Mouse (Mus musculus) mouse embryonic stem cell (cell line): ENCODE results near the gene Cd300lf.

Source experiments
- in situ Hi-C, 2 experiments: fragments of 300-500 bp; cut with MboI; formaldehyde crosslinking; loops; 1 replicate in 1 of 2; 3 replicates in 1 of 2; pipeline ENCODE4 v1.14.3; 2019 to 2020; ENCODE audit warnings: low sequenced_read_pairs in 2 of 2, low pct_unique_long_range_greater_than_20kb in 1 of 2, mixed read lengths in 1 of 2; ENCODE audit not compliant: unreplicated experiment in 1 of 2

The Cd300lf gene

GRCm38 (mm10) chr11:115092140-115092539, 41.7 kb downstream of the Cd300lf start:
- in situ Hi-C loops, result loop anchor here (5.0 to 10.0 kb wide), 3 partner anchors 63 to 183 kb away; partner anchors contain the start of gene Fdxr (in 1 of the 2)

GRCm38 (mm10) chr11:115091362-115091901, 42.4 kb downstream of the Cd300lf start, which contains the start of gene Rab37:
TSS of gene Rab37 (plus strand) at chr11:115091431.
- in situ Hi-C loops, result loop anchor here (5.0 to 10.0 kb wide), 3 partner anchors 63 to 183 kb away; partner anchors contain the start of gene Fdxr (in 1 of the 2)

- in situ Hi-C loops, result loop anchor here (5.0 to 10.0 kb wide), 3 partner anchors 65 to 185 kb away; partner anchors contain the start of gene Fdxr (in 1 of the 2)
These were observed 43.9 kb downstream of the Cd300lf start for GRCm38 (mm10) chr11:115089853-115090252.

GRCm38 (mm10) chr11:115086213-115086612, 47.6 kb downstream of the Cd300lf start:
- in situ Hi-C loops, result no loop called here

- in situ Hi-C loops, result no loop called here
These were observed 48.7 kb downstream of the Cd300lf start for GRCm38 (mm10) chr11:115085064-115085463.

GRCm38 (mm10) chr11:115084595-115084994, 49.2 kb downstream of the Cd300lf start:
- in situ Hi-C loops, result no loop called here

GRCm38 (mm10) chr11:115083376-115084139, 50.2 kb downstream of the Cd300lf start:
- in situ Hi-C loops, result no loop called here

GRCm38 (mm10) chr11:115082196-115082595, 51.6 kb downstream of the Cd300lf start:
- in situ Hi-C loops, result no loop called here

GRCm38 (mm10) chr11:115081373-115081772, 52.4 kb downstream of the Cd300lf start:
- in situ Hi-C loops, result no loop called here

- in situ Hi-C loops, result no loop called here
These were observed 52.9 kb downstream of the Cd300lf start for GRCm38 (mm10) chr11:115080886-115081285.

- in situ Hi-C loops, result no loop called here
These were observed 55.1 kb downstream of the Cd300lf start for GRCm38 (mm10) chr11:115078680-115079079.

- in situ Hi-C loops, result no loop called here
These were observed 56.4 kb downstream of the Cd300lf start for GRCm38 (mm10) chr11:115077436-115077835.

GRCm38 (mm10) chr11:115075859-115076258, 57.9 kb downstream of the Cd300lf start:
- in situ Hi-C loops, result no loop called here

- in situ Hi-C loops, result no loop called here
These were observed 58.4 kb downstream of the Cd300lf start for GRCm38 (mm10) chr11:115075407-115075806.

- in situ Hi-C loops, result loop anchor here in 1 of 2 experiments (25.0 kb wide), 1 partner anchor 261 kb away; no protein-coding TSS in a partner anchor
These were observed 60.8 kb downstream of the Cd300lf start for GRCm38 (mm10) chr11:115073002-115073401.

- in situ Hi-C loops, result loop anchor here in 1 of 2 experiments (25.0 kb wide), 1 partner anchor 259 kb away; no protein-coding TSS in a partner anchor
These were observed 62.0 kb downstream of the Cd300lf start for GRCm38 (mm10) chr11:115071631-115072294.

GRCm38 (mm10) chr11:115071015-115071551, 62.7 kb downstream of the Cd300lf start:
- in situ Hi-C loops, result loop anchor here in 1 of 2 experiments (25.0 kb wide), 1 partner anchor 259 kb away; no protein-coding TSS in a partner anchor

- in situ Hi-C loops, result loop anchor here in 1 of 2 experiments (10.0 to 25.0 kb wide), 2 partner anchors 142 to 254 kb away; no protein-coding TSS in a partner anchor
These were observed 67.0 kb downstream of the Cd300lf start for GRCm38 (mm10) chr11:115066768-115067167.
